Mouse (Mus musculus) MEL (cell line): ENCODE measurements at regions not wholly inside any gene's neighbourhood (a gene's known extent, or its start where the extent isn't known, plus 50 kb on each side); places are given as distances from the start of the nearest gene placed in this dataset.

Experiments used
- DNase-seq: peaks from one replicate; pipeline ENCODE4 v3.0.0; 2011; ENCODE audit warnings: low read depth, low spot score
- H3K27ac ChIP-seq: 2 replicates; pipeline ENCODE4 v1.5.1; 2012; ENCODE audit warnings: low read depth, mild to moderate bottlenecking, control low read depth, low read length, moderate library complexity; ENCODE audit not compliant: control insufficient read depth
- H3K27me3 ChIP-seq, 2 experiments: fragments of 150-350 bp in 1 of 2; sonication (generic) in 1 of 2; 2 replicates each; pipeline ENCODE4 v1.6.1; 2012; ENCODE audit warnings: low read length in 2 of 2, mild to moderate bottlenecking in 2 of 2, improper control_type of control experiment in 1 of 2, moderate library complexity in 1 of 2; ENCODE audit not compliant: insufficient read depth in 2 of 2, control insufficient read depth in 1 of 2
- H3K36me3 ChIP-seq, 2 experiments: 2 replicates each; pipeline ENCODE4 v1.6.1; 2012 to 2014; ENCODE audit warnings: low read length in 2 of 2, improper control_type of control experiment in 1 of 2, inconsistent platforms in 1 of 2, mild to moderate bottlenecking in 1 of 2; ENCODE audit not compliant: insufficient read depth in 2 of 2, control insufficient read depth in 1 of 2
- H3K4me1 ChIP-seq, 2 experiments: fragments of 150-350 bp in 1 of 2; sonication (generic) in 1 of 2; 2 replicates each; pipeline ENCODE4 v1.6.1; 2012; ENCODE audit warnings: low read length in 2 of 2, improper control_type of control experiment in 1 of 2, mild to moderate bottlenecking in 1 of 2; ENCODE audit not compliant: insufficient read depth in 2 of 2, control insufficient read depth in 1 of 2
- H3K4me3 ChIP-seq, 2 experiments: fragments of 150-350 bp in 1 of 2; sonication (generic) in 1 of 2; 2 replicates each; pipeline ENCODE4 v1.5.1; 2012; ENCODE audit warnings: low read depth in 2 of 2, low read length in 2 of 2, mild to moderate bottlenecking in 2 of 2, moderate library complexity in 2 of 2, control low read depth in 1 of 2, improper control_type of control experiment in 1 of 2; ENCODE audit not compliant: control insufficient read depth in 1 of 2, insufficient read depth in 1 of 2
- H3K79me2 ChIP-seq: 2 replicates; pipeline ENCODE4 v1.6.1; 2012; ENCODE audit warnings: mild to moderate bottlenecking, low read length, moderate library complexity; ENCODE audit not compliant: control insufficient read depth, poor library complexity, insufficient read depth
- H3K9ac ChIP-seq: 2 replicates; pipeline ENCODE4 v1.6.1; 2012; ENCODE audit warnings: low read depth, mild to moderate bottlenecking, control low read depth, low read length, moderate library complexity; ENCODE audit not compliant: control insufficient read depth, poor library complexity, severe bottlenecking
- H3K9me3 ChIP-seq: fragments of 150-350 bp; sonication (generic); replicated peaks from 2 replicates; pipeline ENCODE4 v1.6.1; 2012; ENCODE audit warnings: mild to moderate bottlenecking, low read length, improper control_type of control experiment, moderate library complexity; ENCODE audit not compliant: insufficient read depth
- BHLHE40 ChIP-seq: IDR thresholded peaks from 2 replicates; pipeline ENCODE4 v1.6.1; 2012; ENCODE audit warnings: low read depth, mild to moderate bottlenecking, inconsistent platforms, low read length, improper control_type of control experiment, borderline replicate concordance
- CHD1 ChIP-seq: IDR thresholded peaks from 2 replicates; pipeline ENCODE4 v1.6.1; 2012; ENCODE audit warnings: low read depth, mild to moderate bottlenecking, inconsistent platforms, low read length, improper control_type of control experiment
- CTCF ChIP-seq, 3 experiments: IDR thresholded peaks in 2 of 3; conservative IDR thresholded peaks in 1 of 3; 2 replicates each; pipeline ENCODE4 v1.5.1; 2011 to 2012; ENCODE audit warnings: low read length in 3 of 3, low read depth in 2 of 3, mild to moderate bottlenecking in 2 of 3, improper control_type of control experiment in 1 of 3, inconsistent platforms in 1 of 3, mixed read lengths in 1 of 3, moderate library complexity in 1 of 3; ENCODE audit not compliant: control insufficient read depth in 1 of 3, insufficient read depth in 1 of 3, poor library complexity in 1 of 3, severe bottlenecking in 1 of 3
- EP300 ChIP-seq, 2 experiments: IDR thresholded peaks; 2 replicates each; pipeline ENCODE4 v1.6.1; 2011; ENCODE audit warnings: improper control_type of control experiment in 2 of 2, low read length in 2 of 2, low read depth in 1 of 2, mild to moderate bottlenecking in 1 of 2
- GABPA ChIP-seq: IDR thresholded peaks from 2 replicates; pipeline ENCODE4 v1.6.1; 2012; ENCODE audit warnings: low read depth, mild to moderate bottlenecking, inconsistent platforms, low read length, improper control_type of control experiment, moderate library complexity
- HCFC1 ChIP-seq: IDR thresholded peaks from 2 replicates; pipeline ENCODE4 v1.6.1; 2012; ENCODE audit warnings: low read depth, mild to moderate bottlenecking, inconsistent platforms, low read length, improper control_type of control experiment, moderate library complexity
- KAT2A ChIP-seq: conservative IDR thresholded peaks from 2 replicates; pipeline ENCODE4 v1.6.1; 2012; ENCODE audit warnings: low read depth, low read length, improper control_type of control experiment, inconsistent platforms
- MAX ChIP-seq: IDR thresholded peaks from 2 replicates; pipeline ENCODE4 v1.6.1; 2011; ENCODE audit warnings: low read length, improper control_type of control experiment
- MYB ChIP-seq: IDR thresholded peaks from 2 replicates; pipeline ENCODE4 v1.6.1; 2011; ENCODE audit warnings: mild to moderate bottlenecking, low read depth, low read length, improper control_type of control experiment
- POLR2A ChIP-seq, 2 experiments: IDR thresholded peaks; 2 replicates each; pipeline ENCODE4 v1.6.1; 2011 to 2012; ENCODE audit warnings: low read length in 2 of 2, mild to moderate bottlenecking in 2 of 2, control low read depth in 1 of 2, improper control_type of control experiment in 1 of 2, low read depth in 1 of 2, moderate library complexity in 1 of 2; ENCODE audit not compliant: control insufficient read depth in 1 of 2, insufficient read depth in 1 of 2, poor library complexity in 1 of 2
- RAD21 ChIP-seq: IDR thresholded peaks from 2 replicates; pipeline ENCODE4 v1.6.1; 2011; ENCODE audit warnings: mild to moderate bottlenecking, low read depth, low read length, improper control_type of control experiment
- RCOR1 ChIP-seq: IDR thresholded peaks from 2 replicates; pipeline ENCODE4 v1.6.1; 2012; ENCODE audit warnings: low read depth, mild to moderate bottlenecking, inconsistent platforms, low read length, improper control_type of control experiment
- SIN3A ChIP-seq: IDR thresholded peaks from 2 replicates; pipeline ENCODE4 v1.6.1; 2012; ENCODE audit warnings: low read length, improper control_type of control experiment, inconsistent platforms
- SMC3 ChIP-seq: IDR thresholded peaks from 2 replicates; pipeline ENCODE4 v1.6.1; 2011; ENCODE audit warnings: low read depth, low read length, improper control_type of control experiment
- TCF12 ChIP-seq: IDR thresholded peaks from 2 replicates; pipeline ENCODE4 v1.6.1; 2014; ENCODE audit warnings: low read depth, mild to moderate bottlenecking, inconsistent platforms, low read length, improper control_type of control experiment, moderate library complexity
- UBTF ChIP-seq: IDR thresholded peaks from 2 replicates; pipeline ENCODE4 v1.6.1; 2012; ENCODE audit warnings: low read depth, mild to moderate bottlenecking, inconsistent platforms, low read length, improper control_type of control experiment, moderate library complexity, borderline replicate concordance; ENCODE audit not compliant: insufficient read depth
- USF1 ChIP-seq: IDR thresholded peaks from 2 replicates; pipeline ENCODE4 v1.6.1; 2014; ENCODE audit warnings: low read depth, mild to moderate bottlenecking, inconsistent platforms, low read length, improper control_type of control experiment, moderate library complexity
- ZMIZ1 ChIP-seq: IDR thresholded peaks from 2 replicates; pipeline ENCODE4 v1.6.1; 2012; ENCODE audit warnings: low read depth, mild to moderate bottlenecking, inconsistent platforms, low read length, improper control_type of control experiment, moderate library complexity
- ZNF384 ChIP-seq: IDR thresholded peaks from 2 replicates; pipeline ENCODE4 v1.6.1; 2012; ENCODE audit warnings: low read depth, mild to moderate bottlenecking, inconsistent platforms, low read length, improper control_type of control experiment

DNA sequence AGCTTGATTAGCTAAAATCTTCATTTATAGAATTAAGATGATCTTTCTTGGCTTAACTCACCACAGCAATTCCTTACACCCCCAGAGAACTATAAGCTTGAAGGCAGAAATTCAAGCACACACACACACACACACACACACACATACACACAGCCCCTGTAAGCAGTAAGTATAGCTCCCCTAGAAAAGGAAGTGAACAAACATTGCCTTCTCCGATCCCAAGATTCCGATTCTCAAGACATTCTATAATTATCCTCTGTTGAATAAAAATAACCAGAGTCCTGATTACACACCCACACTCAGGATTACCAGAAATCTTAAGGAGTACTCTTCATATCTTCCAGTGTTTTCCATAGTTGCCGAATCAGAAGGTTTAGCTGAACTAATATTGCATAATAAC is 70.0 kb upstream of the Stmnd1 start:
- H3K4me1 ChIP-seq, result no peaks in the 10 kb centered on the region
- DNase-seq, result no peak
- H3K27me3 ChIP-seq, result no peaks in the 10 kb centered on the region; a peak in 1 of 4 replicates
- no peak overlapping the region for H3K9ac ChIP-seq
- no peak overlapping the region for H3K4me3 ChIP-seq
- no peak overlapping the region for H3K27ac ChIP-seq
- TF ChIP-seq USF1 (no peak), ZNF384 (no peak), RAD21 (no peak), MYB (no peak), MAX (no peak)
- H3K36me3 ChIP-seq, result no peaks in the 10 kb centered on the region
- H3K9me3 ChIP-seq, result no peaks in the 10 kb centered on the region
- no peaks in the 10 kb centered on the region for H3K79me2 ChIP-seq

DNA sequence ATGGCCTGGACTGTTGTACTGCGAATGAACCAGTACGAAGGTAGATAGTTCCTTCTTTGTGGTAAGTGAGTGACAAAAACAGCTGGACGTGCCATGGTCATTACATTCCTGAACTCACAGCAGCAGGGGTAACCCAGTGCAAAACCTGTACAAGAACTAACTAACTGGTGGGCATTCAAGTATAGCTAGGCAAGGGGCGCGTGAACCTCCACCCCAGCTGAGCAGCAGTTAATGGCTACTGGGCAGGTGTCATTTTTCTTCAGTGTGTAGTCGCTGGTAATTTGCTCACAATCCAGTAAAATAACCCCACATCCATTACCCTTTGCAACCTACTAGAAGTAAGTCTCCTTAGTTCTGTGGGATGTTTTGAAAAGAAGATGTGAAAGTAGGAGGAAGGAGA is 70.9 kb upstream of the Stmnd1 start:
- Histone ChIP-seq H3K27me3 (no peaks in the 10 kb centered on the region; a peak in 1 of 4 replicates), H3K4me3 (no peak overlapping the region), H3K36me3 (no peaks in the 10 kb centered on the region), H3K4me1 (no peaks in the 10 kb centered on the region), H3K9me3 (no peaks in the 10 kb centered on the region), H3K27ac (no peak overlapping the region), H3K79me2 (no peaks in the 10 kb centered on the region), H3K9ac (no peak overlapping the region)
- TF ChIP-seq ZMIZ1 (no peak), RAD21 (no peak), EP300 (IDR thresholded peaks at IDR 0.05; ENCODE audit: low read depth in 1 of 2, low read length in 2 of 2) (no peak), SMC3 (no peak), RCOR1 (no peak), UBTF (no peak), TCF12 (no peak), CTCF (IDR thresholded peaks at IDR 0.05 in 2 of 3, conservative IDR thresholded peaks at IDR 0.05 in 1 of 3; ENCODE audit: control insufficient read depth in 1 of 3, insufficient read depth in 1 of 3, low read depth in 2 of 3, low read length in 3 of 3, poor library complexity in 1 of 3, severe bottlenecking in 1 of 3) (no peak), MAX (no peak), POLR2A (IDR thresholded peaks at IDR 0.05; ENCODE audit: control insufficient read depth in 1 of 2, insufficient read depth in 1 of 2, low read depth in 1 of 2, low read length in 2 of 2, poor library complexity in 1 of 2) (no peak), HCFC1 (no peak), ZNF384 (no peak), KAT2A (no peak), BHLHE40 (no peak), CHD1 (no peak), SIN3A (no peak), USF1 (no peak), GABPA (no peak)
- DNase-seq, result no peak
